Mouse (Mus musculus) liver, adult 2 months (tissue): ENCODE measurements around the gene Slc13a1. TPM values are rescaled to one million over a fixed set of nuclear protein-coding genes. Genes with fewer than 3 reads are reported as not detected.

ENCODE experiments used
- DNase-seq: peaks from one replicate; pipeline ENCODE4 v3.0.0-alpha.2; 2011; ENCODE audit warnings: low read depth, low spot score; ENCODE audit errors: extremely low read depth
- H3K27ac ChIP-seq: fragments of 200-500 bp; replicated peaks from 2 replicates; pipeline ENCODE4 v1.5.1; 2012; ENCODE audit warnings: low read depth, mild to moderate bottlenecking, control low read depth, inconsistent platforms, low read length; ENCODE audit not compliant: insufficient read depth
- H3K27me3 ChIP-seq: fragments of 200-500 bp; 2 replicates; pipeline ENCODE4 v1.6.1; 2012; ENCODE audit warnings: mild to moderate bottlenecking, moderate library complexity, low read length, inconsistent platforms; ENCODE audit not compliant: control insufficient read depth, insufficient read depth
- H3K36me3 ChIP-seq: fragments of 200-500 bp; 2 replicates; pipeline ENCODE4 v1.6.1; 2012; ENCODE audit warnings: low read length, inconsistent platforms; ENCODE audit not compliant: control insufficient read depth, insufficient read depth
- H3K4me1 ChIP-seq: fragments of 200-500 bp; 2 replicates; pipeline ENCODE4 v1.6.1; 2011; ENCODE audit warnings: low read length; ENCODE audit not compliant: control insufficient read depth, insufficient read depth
- H3K4me3 ChIP-seq: fragments of 200-500 bp; 2 replicates; pipeline ENCODE4 v1.5.1; 2011; ENCODE audit warnings: low read depth, mild to moderate bottlenecking, control low read depth, low read length, moderate library complexity; ENCODE audit not compliant: insufficient read depth
- H3K79me2 ChIP-seq: fragments of 200-500 bp; 2 replicates; pipeline ENCODE4 v1.6.1; 2012; ENCODE audit warnings: inconsistent platforms, mild to moderate bottlenecking, low read length, moderate library complexity; ENCODE audit not compliant: control insufficient read depth, insufficient read depth
- H3K9ac ChIP-seq: fragments of 200-500 bp; 2 replicates; pipeline ENCODE4 v1.6.1; 2012; ENCODE audit warnings: low read depth, mild to moderate bottlenecking, control low read depth, inconsistent platforms, low read length
- CTCF ChIP-seq: fragments of 200-500 bp; IDR thresholded peaks from 2 replicates; pipeline ENCODE4 v1.5.1; 2011; ENCODE audit warnings: low read depth, low read length, control low read depth
- POLR2A ChIP-seq: fragments of 200-500 bp; IDR thresholded peaks from 2 replicates; pipeline ENCODE4 v1.6.1; 2011; ENCODE audit warnings: low read length, control low read depth; ENCODE audit not compliant: insufficient read depth; ENCODE audit errors: extremely low read depth
- WGBS: fragments of 180-500 bp; shearing (Covaris S2); methylation state at CpG from one replicate; pipeline ENCODE4 v1.1.7; 2018; 5-methylcytosine and 5-hydroxymethylcytosine counted together
- polyA plus RNA-seq: library from polyadenylated mRNA; depleted of rRNA; stranded (reverse); fragments of >200 nt; gene quantifications from 2 replicates; pipeline ENCODE4 v1.2.3, GENCODE M21; 2012
- total RNA-seq: library from RNA; depleted of rRNA; stranded (reverse); fragments of >200 nt; gene quantifications from 2 replicates; pipeline ENCODE4 v1.2.3, GENCODE M21; 2014

Slc13a1 gene
- total and polyA plus RNA-seq, 2 experiments = not detected

DNA sequence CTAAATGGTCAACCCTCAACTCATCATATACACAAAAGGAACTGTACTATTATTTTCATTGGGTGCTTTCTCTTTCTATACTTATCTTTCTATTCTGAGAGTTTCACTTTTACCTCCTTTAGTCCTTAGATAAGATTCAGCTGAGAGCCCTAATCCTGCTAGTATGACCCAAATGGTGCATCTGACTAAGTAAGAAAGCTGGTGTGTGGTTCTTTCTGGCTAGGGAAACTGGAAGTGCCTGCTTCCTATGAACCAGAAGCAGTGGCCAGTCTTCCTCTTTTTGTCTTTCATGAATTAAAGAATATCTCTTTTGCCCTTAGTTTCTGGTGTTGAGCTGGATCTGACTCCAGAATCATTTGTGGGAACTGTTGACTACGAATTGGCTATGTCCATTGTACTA lies 8.1 kb downstream of the Slc13a1 start:
- 87% methylated on average over 1 of the region's 1 CpGs for WGBS

GRCm38 (mm10) chr6:24154901-24155300 lies 13.0 kb downstream of the Slc13a1 start:
- no peak for DNase-seq
- no peak overlapping the region for H3K27ac ChIP-seq
- TF ChIP-seq CTCF (no peak), POLR2A (no peak)
- H3K9ac ChIP-seq = no peak overlapping the region
- H3K36me3 ChIP-seq = no peaks in the 10 kb centered on the region
- 69% methylated on average over 4 of the region's 4 CpGs for WGBS
- no peaks in the 10 kb centered on the region for H3K4me1 ChIP-seq
- no peak overlapping the region for H3K4me3 ChIP-seq
- H3K79me2 ChIP-seq = no peaks in the 10 kb centered on the region
- no peaks in the 10 kb centered on the region for H3K27me3 ChIP-seq

More for the DNA sequence above, 8.1 kb downstream of the Slc13a1 start:
- no peak for DNase-seq
- Histone ChIP-seq H3K27me3 (no peaks in the 10 kb centered on the region), H3K4me3 (no peak overlapping the region), H3K36me3 (no peaks in the 10 kb centered on the region), H3K9ac (no peak overlapping the region), H3K27ac (no peak overlapping the region), H3K4me1 (peaks cover 2% of the 10 kb centered on the region; the same call in 1 of the 2 replicates), H3K79me2 (no peaks in the 10 kb centered on the region)
- no peak for TF ChIP-seq POLR2A
- TF ChIP-seq CTCF = no peak

DNA sequence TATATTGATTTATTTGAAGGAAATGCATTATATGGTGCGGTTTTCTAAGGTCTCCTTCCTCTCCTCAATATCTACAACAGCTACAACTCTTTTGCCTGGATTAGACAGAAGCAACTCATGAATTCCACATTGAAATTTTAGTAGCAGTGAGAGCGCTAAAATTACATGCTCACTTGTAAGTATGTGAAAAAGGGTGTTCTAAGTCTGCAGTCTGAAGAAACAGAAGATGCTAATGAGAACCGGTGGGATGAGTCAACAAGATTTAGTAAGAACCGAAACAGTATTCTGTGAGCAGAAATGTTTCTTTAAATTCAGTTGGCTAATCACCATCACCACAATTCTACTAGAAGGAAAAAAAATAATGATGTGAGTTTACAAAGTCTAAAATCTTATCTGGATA lies 34.9 kb downstream of the Slc13a1 start:
- no peaks in the 10 kb centered on the region for H3K79me2 ChIP-seq
- no peaks in the 10 kb centered on the region for H3K27me3 ChIP-seq
- H3K9ac ChIP-seq = no peak overlapping the region
- no peak overlapping the region for H3K27ac ChIP-seq
- no peaks in the 10 kb centered on the region for H3K4me1 ChIP-seq
- no peak for DNase-seq
- TF ChIP-seq POLR2A = no peak
- TF ChIP-seq CTCF = no peak
- H3K36me3 ChIP-seq = no peaks in the 10 kb centered on the region
- no peak overlapping the region for H3K4me3 ChIP-seq
- WGBS = 90% methylated on average over 4 of the region's 4 CpGs

- no peaks in the 10 kb centered on the region for H3K79me2 ChIP-seq
- H3K27ac ChIP-seq = no peak overlapping the region
- no peak overlapping the region for H3K4me3 ChIP-seq
- H3K4me1 ChIP-seq = no peaks in the 10 kb centered on the region
- no peak for TF ChIP-seq POLR2A
- no peak for TF ChIP-seq CTCF
- H3K9ac ChIP-seq = no peak overlapping the region
- no peaks in the 10 kb centered on the region for H3K36me3 ChIP-seq
- H3K27me3 ChIP-seq = no peaks in the 10 kb centered on the region
- no peak for DNase-seq
Measured at GRCm38 (mm10) chr6:24122632-24123031, 45.3 kb downstream of the Slc13a1 start.

DNA sequence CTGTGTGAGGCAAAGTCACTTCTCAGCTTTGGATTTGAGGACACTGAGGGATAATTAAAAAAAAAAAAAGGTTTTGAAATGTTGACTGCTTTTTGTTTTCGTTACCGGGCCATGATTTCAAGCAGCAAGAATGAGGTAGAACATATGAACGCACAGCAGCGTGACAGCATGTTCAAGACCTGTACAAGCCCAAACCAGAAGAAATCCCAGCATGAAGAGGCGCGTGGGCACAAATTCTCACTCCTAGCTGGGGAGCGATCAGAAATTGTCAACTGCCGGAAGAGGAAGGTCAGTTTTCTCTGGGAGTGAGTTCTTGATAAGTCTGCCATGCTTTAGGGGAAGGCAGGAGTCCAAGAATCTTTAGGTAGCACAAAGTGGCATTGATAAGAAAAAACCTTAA lies 56.3 kb downstream of the Slc13a1 start:
- TF ChIP-seq CTCF (no peak), POLR2A (no peak)
- no peak for DNase-seq
- WGBS = 94% methylated on average over 8 of the region's 8 CpGs
- no peaks in the 10 kb centered on the region for H3K27me3 ChIP-seq
- H3K9ac ChIP-seq = no peak overlapping the region
- no peak overlapping the region for H3K4me3 ChIP-seq
- no peak overlapping the region for H3K27ac ChIP-seq
- no peaks in the 10 kb centered on the region for H3K36me3 ChIP-seq
- no peaks in the 10 kb centered on the region for H3K79me2 ChIP-seq
- no peaks in the 10 kb centered on the region for H3K4me1 ChIP-seq

DNA sequence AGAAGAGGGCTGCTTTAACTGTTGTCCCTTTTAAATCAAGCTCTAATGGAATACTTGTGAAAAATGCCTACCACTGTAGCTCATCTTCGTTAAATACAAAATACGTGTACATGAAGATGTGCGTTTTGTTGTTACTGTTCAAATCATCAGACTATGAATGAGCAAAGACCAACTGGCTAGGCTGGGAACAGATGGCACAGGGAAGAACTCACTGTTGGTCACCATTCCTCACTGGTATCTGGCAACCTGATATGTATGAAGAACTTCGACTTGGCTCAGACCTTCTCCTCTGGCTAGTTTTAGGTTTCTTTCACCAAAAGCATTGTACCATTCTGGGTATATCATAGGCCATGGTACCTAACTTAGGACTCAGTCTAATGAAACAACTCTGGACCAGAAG lies 59.4 kb downstream of the Slc13a1 start:
- Histone ChIP-seq H3K79me2 (no peaks in the 10 kb centered on the region), H3K27ac (no peak overlapping the region), H3K36me3 (no peaks in the 10 kb centered on the region), H3K4me1 (no peaks in the 10 kb centered on the region), H3K9ac (no peak overlapping the region), H3K4me3 (no peak overlapping the region), H3K27me3 (no peaks in the 10 kb centered on the region)
- 93% methylated on average over 4 of the region's 4 CpGs for WGBS
- TF ChIP-seq CTCF (no peak), POLR2A (no peak)
- DNase-seq = no peak
